Mouse (Mus musculus) ovary, adult 10 weeks (tissue): ENCODE data around the gene Dcun1d3. TPM values are rescaled to one million over a fixed set of nuclear protein-coding genes. Genes with fewer than 3 reads are reported as not detected.

Experiments used
- polyA plus RNA-seq: library from polyadenylated mRNA; stranded (reverse); fragments of 350-450 nt; fragmentation: Illumina TruSeq; extraction: RNeasy Lipid Tissue Mini Kit (QIAGEN cat#74804); gene quantifications from one replicate; pipeline ENCODE4 v1.2.3, GENCODE M21; 2014

Gene Dcun1d3
- polyA plus RNA-seq: 17.2 TPM

DNA sequence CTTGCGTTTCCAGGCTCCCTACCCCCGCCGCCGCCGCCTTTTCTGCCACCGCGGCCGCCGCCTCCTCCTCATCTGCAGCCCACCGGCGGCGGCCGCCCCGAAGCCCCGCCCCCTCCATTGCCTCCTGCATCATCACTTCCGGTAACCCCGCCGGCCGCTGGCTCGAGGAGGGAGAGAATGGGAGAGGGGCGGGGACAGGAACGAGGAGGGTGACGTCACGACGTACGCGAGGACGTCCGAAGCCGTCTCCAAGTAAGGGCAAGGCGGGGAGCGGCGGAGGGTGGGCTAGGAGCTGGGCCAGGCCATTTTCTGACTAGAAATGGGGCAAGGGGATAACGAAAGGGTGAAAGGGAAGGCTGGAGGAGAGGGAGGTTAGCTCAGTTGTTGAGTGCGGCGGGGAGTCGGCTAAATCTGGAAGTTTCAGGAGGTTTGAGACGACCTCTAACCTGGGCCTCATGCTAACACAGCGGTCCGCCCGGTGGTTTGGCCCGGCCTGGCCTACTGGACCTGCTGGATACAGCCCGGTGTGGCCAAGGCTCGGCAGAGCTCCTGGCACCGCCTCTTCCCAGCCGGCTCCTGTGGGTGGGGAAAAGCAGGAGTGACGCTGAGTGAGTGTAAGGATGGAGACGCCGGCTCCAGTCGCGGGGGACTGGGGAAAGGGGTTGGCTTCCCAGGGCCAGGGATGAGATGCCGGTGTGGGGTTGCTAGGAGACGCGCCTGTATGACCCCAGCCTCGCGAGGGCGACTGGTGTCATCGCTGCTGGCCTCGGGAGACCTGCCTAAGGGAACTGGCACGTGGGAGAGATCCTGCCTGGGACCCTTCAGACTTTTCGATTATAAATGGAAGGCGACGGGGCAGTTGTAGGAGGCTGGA is at the start of gene Dcun1d3, which contains the start of gene Lyrm1:
Gene Dcun1d3, minus strand, starts transcription at position 660 of the 874 bp plus-strand sequence.
Gene Lyrm1, plus strand, starts transcription at position 223 of the 874 bp plus-strand sequence.

Other genes starting within 250 kb of the Dcun1d3 start
- not detected for gene Acsm4, start 206.3 kb downstream of the Dcun1d3 start, polyA plus RNA-seq
- gene Thumpd1, start 175.5 kb downstream of the Dcun1d3 start, polyA plus RNA-seq: 77.3 TPM
- gene Acsm3, start 135.4 kb downstream of the Dcun1d3 start, polyA plus RNA-seq: 5.3 TPM
- 14.2 TPM for gene Rexo5, start 102.3 kb downstream of the Dcun1d3 start, polyA plus RNA-seq
- 57.7 TPM for gene Eri2, start 102.2 kb downstream of the Dcun1d3 start, polyA plus RNA-seq
- gene Lyrm1, start 437 bp downstream of the Dcun1d3 start, polyA plus RNA-seq: 8.7 TPM
- gene Dnah3, start 199.0 kb upstream of the Dcun1d3 start, polyA plus RNA-seq: 2.5 TPM
- 74.6 TPM for gene Tmem159, start 206.1 kb upstream of the Dcun1d3 start, polyA plus RNA-seq
- 233 TPM for gene Zp2, start 249.0 kb upstream of the Dcun1d3 start, polyA plus RNA-seq